Mouse (Mus musculus) R1 (cell line): ENCODE measurements around the gene Spns3.
A peak's percentile ranks its signal among the peaks of the same experiment; 100 is the strongest.

Experiments used
- DNase-seq: peaks from one replicate; pipeline ENCODE4 v3.0.0-alpha.2; 2018; ENCODE audit warnings: low read depth, low spot score

The Spns3 gene

GRCm38 (mm10) chr11:72518449-72518848 lies 31.9 kb downstream of the Spns3 start:
- no peak for DNase-seq

GRCm38 (mm10) chr11:72514967-72515366 lies 35.3 kb downstream of the Spns3 start:
- DNase-seq, result no peak

DNA sequence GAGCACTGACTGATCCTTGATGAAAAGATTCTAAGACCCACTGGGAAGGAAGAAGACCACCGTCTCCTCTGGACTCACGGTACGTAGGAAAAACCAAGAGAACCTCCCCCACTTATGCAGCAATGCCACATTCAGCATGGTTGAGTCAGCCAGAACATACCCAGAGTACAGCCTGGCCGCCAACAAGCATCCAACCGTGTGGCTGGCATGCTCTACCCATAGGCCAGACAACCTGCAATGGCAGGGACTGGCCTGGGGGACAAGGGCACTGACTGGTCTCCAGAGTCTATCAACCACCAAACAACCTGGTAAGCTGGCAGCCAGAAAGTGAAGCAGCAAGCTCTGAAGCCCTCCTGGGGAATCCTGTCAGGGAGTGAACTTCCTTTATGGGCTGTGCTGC lies 41.7 kb downstream of the Spns3 start:
- DNase-seq, result no peak

DNA sequence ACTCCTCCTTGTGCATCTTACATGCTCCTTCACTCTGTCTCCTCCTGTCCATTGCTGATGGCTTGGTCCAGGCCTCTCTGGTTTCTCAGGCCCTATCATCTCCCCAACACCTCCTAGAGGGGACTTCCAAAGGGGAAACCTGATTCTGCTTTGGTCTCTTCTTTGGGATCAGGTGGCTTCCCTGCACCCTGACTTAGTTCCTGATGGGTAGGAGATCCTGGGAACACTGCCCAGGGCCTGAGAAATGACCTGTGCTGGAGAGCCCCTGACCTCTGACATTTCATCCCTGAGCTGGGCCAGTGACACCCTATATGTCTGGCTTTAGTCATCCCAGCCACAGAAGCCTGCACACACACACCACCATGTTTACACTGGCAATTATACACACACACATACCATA lies 42.7 kb downstream of the Spns3 start:
- DNase-seq, result no peak

DNA sequence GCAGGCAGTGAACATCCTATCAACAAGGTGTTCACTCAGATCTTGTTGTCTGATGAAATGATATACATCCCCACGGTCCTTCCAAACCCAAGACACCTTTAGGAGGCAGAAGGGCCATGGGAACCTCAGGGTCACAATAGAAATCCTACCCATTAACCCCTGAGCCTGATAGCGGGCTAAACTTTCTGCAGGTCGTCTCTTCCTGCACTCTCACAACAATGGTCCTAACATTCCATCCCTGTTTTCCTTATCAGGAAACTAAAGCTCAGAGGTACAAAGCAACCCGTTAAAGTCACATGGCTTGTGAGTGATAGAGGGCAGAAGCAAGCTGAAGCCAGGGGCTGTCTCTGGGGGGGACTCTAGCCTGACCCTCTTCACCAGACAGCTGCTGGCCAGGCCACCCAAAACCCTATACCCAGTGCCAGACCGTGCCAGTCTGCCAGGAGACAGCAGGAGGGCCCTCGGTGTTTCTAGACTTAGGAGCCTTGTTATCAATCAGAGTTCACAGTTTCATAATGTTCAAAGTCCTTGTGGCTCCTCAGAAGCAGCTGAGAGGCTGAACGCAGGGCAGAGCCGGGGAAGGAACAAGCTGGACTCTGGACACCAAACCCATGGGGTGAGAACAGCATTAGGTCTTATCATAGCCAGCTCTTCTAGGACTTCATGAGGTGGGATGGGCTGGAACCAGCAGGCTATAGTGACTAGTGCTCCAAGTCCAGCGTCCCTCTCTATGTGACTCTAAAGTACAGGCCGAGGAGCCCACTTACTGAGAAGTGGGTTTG lies 46.1 kb downstream of the Spns3 start:
- no peak for DNase-seq

- no peak for DNase-seq
Measured at GRCm38 (mm10) chr11:72503501-72503921, 46.8 kb downstream of the Spns3 start.

DNA sequence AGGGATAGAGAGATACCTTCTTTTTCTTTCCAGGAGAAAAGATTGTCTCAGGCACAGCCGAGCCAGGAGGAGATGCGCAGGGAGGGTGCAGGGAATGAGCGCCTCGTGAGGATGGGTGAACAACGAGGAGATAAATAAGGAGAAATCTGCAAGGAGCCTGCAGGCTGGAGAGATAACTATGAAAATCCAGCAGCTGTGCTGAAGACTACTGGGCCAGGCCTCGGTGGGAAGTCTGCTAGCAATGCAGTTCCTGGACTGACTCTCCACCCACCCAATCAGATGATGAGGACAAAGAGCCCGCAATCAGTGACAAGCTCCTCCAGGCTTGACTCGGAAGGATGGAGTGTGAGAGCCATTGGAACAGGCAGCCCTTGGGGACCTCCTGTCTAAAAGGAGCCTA lies 48.1 kb downstream of the Spns3 start:
- no peak for DNase-seq

DNA sequence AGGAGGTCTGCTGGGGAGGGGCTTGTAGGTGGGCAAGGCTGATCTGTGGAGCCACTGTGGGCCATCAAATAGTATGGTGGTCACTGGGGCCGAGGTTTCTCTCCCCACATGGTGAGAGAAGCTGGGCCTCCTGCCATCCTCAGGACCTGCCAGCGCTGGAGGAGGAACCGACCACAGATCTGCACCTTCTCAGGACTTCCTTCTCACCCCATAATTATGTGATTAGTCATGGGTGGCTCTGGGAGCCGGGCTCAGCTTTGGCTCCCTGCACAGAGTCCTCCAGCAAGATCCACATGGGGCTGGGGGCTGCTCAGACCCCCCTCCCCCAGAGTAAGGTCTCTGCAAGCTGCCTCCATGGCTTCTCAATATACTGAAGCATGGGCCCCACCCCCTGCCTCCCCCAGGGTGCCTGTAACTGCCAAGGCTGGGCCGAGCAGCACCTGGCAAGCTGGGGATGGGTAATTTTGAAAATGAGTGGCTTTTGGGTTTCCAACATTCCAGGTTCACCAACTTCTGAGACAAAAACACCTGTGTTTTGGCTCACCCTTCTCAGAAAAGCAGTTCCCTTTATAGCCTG lies 48.8 kb downstream of the Spns3 start:
- no peak for DNase-seq

DNA sequence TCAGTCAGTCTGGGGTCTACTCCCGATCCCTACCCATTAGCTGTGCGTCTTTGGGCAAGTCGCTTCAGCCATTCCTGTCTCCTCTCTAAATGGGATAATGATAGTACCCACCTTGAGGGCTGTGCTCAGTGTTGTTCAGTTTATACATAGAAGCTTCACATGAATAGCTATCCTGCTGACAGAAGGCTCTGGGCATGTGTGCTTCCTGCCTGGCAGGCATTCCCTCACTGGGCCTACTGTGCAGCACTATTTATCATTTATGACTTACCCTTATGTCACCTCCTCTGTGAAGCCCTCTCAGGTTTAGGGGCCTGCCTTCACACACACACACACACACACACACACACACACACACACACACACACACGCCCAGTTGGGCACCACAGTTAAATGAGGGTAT lies 50.2 kb downstream of the Spns3 start:
- no peak for DNase-seq

GRCm38 (mm10) chr11:72497367-72497766 lies 52.9 kb downstream of the Spns3 start:
- DNase-seq, result no peak

DNA sequence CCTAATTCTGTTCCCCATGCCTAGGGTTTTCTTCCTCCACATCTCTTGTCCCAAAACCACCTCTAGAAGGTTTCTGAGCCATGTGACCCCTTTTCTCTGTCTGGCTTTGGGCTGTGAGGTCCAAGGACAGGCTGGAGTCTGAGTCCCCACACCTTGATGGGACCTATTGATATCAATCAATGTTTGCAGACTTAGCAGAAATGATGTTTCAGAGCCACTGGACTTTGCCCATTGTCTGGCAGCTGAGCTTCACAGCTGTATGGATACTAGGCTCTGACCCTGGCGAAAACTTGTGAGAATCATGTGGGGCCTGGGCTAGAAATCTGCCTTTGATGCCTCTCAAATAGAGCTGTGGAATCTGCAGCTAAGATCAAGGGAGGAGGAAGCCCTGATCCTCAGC lies 53.5 kb downstream of the Spns3 start:
- DNase-seq, result no peak

DNA sequence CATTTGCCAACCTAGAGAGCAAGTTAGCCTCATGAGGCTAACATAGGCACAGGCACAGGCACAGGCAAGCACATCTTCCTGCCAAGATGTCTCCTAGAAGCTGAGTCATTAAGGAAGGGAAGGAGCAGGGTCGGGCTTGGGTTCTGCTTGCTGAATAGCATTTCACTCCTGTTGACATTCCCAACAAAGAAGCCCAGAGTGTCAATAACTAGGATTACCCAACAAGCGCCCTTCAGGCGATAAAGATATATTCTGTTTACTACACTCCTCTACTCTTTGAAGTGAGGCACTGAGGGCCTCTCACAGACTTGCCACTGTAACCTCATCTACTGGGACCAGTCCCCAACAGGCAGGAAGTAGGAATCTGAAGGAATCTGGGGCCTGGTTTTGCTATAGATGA lies 54.2 kb downstream of the Spns3 start:
- DNase-seq, result no peak

- DNase-seq, result peak; percentile 62
Measured at GRCm38 (mm10) chr11:72494046-72494988, 56.0 kb downstream of the Spns3 start.

GRCm38 (mm10) chr11:72491130-72491960 lies 59.0 kb downstream of the Spns3 start:
- no peak for DNase-seq

GRCm38 (mm10) chr11:72489881-72490301 lies 60.4 kb downstream of the Spns3 start, which contains the start of gene Spns2:
Spns2 (minus strand) TSS chr11:72489904.
- peak; percentile 92 for DNase-seq

DNA sequence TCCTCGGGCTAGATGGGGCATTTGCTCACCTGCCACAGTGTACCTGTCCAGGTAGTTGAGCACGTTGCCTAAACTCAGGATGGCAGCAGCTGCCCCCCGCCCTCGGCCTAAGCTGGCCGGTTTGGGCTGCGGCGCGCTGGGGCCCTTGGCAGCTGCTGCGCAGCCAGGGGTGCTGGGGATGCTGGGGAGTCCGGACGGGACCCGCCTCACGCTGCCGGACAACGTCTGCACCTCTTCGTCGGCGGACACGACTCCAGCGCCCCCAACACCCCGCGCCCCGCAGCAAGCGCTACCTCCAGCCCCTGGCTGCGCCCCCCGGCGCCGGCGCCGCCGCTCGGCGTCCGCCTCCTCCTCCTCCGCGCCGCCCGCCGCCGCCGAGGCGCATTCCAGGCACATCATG lies 60.9 kb downstream of the Spns3 start:
- no peak for DNase-seq

GRCm38 (mm10) chr11:72488753-72489271 lies 61.5 kb downstream of the Spns3 start:
- DNase-seq, result peak; percentile 76

DNA sequence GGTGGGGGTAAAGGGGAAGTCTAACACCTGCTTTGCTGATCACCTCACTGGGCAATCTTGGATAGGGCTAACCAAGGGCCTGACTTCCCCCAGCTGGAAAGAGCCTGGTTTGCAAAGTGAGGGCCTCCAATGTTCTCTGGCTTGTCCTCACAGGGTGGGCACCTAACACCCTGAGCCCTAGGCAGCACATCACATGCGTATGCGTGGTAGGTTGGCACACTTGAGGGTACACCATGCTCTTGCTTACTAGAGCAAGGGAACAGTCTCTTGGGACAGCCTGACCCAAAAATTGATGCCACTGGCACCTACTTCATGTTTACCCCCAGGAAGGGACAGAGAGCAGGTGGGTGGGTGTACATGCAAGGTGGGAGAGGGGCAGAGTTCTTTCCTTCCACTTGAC lies 62.6 kb downstream of the Spns3 start:
- DNase-seq, result no peak

GRCm38 (mm10) chr11:72487171-72487570 lies 63.1 kb downstream of the Spns3 start:
- DNase-seq, result no peak

- no peak for DNase-seq
Measured at GRCm38 (mm10) chr11:72485960-72486359, 64.3 kb downstream of the Spns3 start.

DNA sequence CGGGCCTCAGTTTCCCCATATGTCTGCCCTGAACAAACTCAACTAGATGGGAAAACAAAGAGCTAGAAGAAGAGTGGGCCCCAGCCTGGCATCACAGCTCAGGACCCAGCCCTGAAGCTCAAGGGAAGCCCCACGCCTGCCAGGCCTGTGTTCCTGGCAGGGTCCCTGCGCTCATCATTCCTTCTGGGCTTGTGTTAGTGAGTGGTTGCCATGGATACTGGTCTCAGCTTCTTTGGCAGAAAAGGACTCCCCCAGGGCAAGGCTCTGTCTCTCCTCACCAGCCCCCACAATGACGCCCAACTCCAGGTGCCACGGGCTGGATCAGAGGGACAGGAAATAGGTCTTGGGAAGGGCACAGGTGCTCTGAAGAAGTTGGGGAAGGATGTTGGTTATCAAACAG lies 65.1 kb downstream of the Spns3 start:
- DNase-seq, result no peak
